8 mouse cellular contexts compared by ENCODE assay signal in the genomic region with DNA sequence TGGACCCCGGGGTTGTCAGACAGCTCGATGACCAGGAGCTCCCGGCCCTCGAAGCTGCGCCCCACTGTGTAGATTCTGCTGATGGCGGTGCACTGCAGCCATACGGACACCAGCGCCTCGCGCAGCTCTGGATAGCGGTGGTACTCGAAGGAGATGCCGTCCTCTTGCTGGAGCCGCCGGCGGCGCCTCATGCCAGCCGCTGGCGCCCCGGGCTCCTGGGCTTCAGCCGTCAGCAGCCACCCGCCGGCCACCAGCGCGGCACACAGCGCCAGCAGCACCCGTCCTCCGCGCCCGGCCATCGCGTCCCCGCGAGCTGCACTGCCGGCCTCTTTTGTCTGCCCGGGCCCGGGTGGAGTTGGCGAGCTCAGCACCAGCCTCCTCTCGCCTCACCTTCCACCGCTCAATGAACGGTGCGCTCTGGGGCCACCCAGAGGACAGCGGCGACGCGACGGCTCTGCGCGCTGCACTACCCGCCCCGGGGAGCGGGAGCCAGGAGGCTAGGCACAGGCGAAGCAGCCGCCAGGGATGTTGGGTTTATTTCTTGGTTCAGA. TPM values are rescaled to one million over a fixed set of nuclear protein-coding genes. Genes with fewer than 3 reads are reported as not detected.
DNase-seq lines count a peak whose midpoint lies in the region; ATAC-seq and TF ChIP-seq lines count a peak whose summit lies in the region.

Cpe (minus strand) TSS at position 404 of the 551 bp plus-strand sequence.

- peak; percentile 62 for TF ChIP-seq CTCF in lung, embryonic 14.5 days (IDR thresholded peaks at IDR 0.05; ENCODE audit: low read depth)

- 0 out of 2 replicates have a peak, but pooled peaks cover 3% of the 10 kb centered on the region for H3K27me3 ChIP-seq in hindbrain, embryonic 12.5 days
- peaks cover 7% of the 10 kb centered on the region; the same call in 1 of the 2 replicates for H3K27me3 ChIP-seq in lung, embryonic 14.5 days (ENCODE audit: insufficient read depth, low read length)

- H3K36me3 ChIP-seq in hindbrain, embryonic 12.5 days, result no peaks in the 10 kb centered on the region
- no peaks in the 10 kb centered on the region for H3K36me3 ChIP-seq in lung, embryonic 14.5 days (ENCODE audit: insufficient read depth)

- peak; percentile 2 for DNase-seq in T-cell, adult 2 months (ENCODE audit: low spot score)
- peak; percentile 95 to 96 for DNase-seq in cerebellum, postnatal 25 days
- DNase-seq in frontal cortex, postnatal 36 days (ENCODE audit: low spot score in 2 of 2), result peak; percentile 90 to 91
- DNase-seq in layer of hippocampus, adult 9-11 months, result peak; percentile 87
- peak; percentile 84 for DNase-seq in lung, embryonic 14.5 days
- peak; percentile 69 for DNase-seq in ovary, postnatal 14 days (ENCODE audit: low spot score)
- peak; percentile 72 for DNase-seq in thymus, postnatal 4 days

- peak within 1 kb of the TSS; percentile 85 for H3K9ac ChIP-seq in hindbrain, embryonic 12.5 days
- H3K9ac ChIP-seq in lung, embryonic 14.5 days, result peak within 1 kb of the TSS; percentile 60

- peak within 1 kb of the TSS; percentile 53 for H3K4me2 ChIP-seq in hindbrain, embryonic 12.5 days (replicated peaks)
- peak within 1 kb of the TSS; percentile 90 for H3K4me2 ChIP-seq in lung, embryonic 14.5 days

- H3K4me3 ChIP-seq in hindbrain, embryonic 12.5 days, result peak within 1 kb of the TSS; percentile 63
- H3K4me3 ChIP-seq in lung, embryonic 14.5 days (ENCODE audit: low read depth, low read length), result peak within 1 kb of the TSS; percentile 51

- peak; percentile 99 for ATAC-seq in hindbrain, embryonic 12.5 days (ENCODE audit: low FRiP score)
- ATAC-seq in lung, embryonic 14.5 days (ENCODE audit: insufficient read depth), result peak; percentile 99

- no peaks in the 10 kb centered on the region for H3K9me3 ChIP-seq in hindbrain, embryonic 12.5 days (replicated peaks)
- H3K9me3 ChIP-seq in lung, embryonic 14.5 days (ENCODE audit: low read depth, low read length), result no peaks in the 10 kb centered on the region

- WGBS in hindbrain, embryonic 12.5 days, result under 1% methylated on average over 54 of the region's 54 CpGs
- under 1% methylated on average over 54 of the region's 54 CpGs for WGBS in lung, embryonic 14.5 days

- H3K27ac ChIP-seq in hindbrain, embryonic 12.5 days, result peak within 1 kb of the TSS; percentile 97
- H3K27ac ChIP-seq in lung, embryonic 14.5 days (ENCODE audit: low read depth), result peak within 1 kb of the TSS; percentile 63; the same call in 1 of the 2 replicates

- H3K4me1 ChIP-seq in hindbrain, embryonic 12.5 days, result peaks cover 16% of the 10 kb centered on the region
- no peaks in the 10 kb centered on the region for H3K4me1 ChIP-seq in lung, embryonic 14.5 days (ENCODE audit: insufficient read depth)

RNA-seq across cellular contexts. Expression of gene Cpe, which starts in this region (rescaled TPM):
- 387 and 416 TPM in 2 replicates for polyA plus RNA-seq in hindbrain, embryonic 12.5 days (2016; fragmentation: Nextera tagmentation; extraction: Ambion mirVana)
- polyA plus RNA-seq in lung, embryonic 14.5 days (2014; fragmentation: Nextera tagmentation; extraction: Ambion mirVana), result 30.6 and 36.9 TPM in 2 replicates

Comparison
In these comparisons a context has a peak if more than half of its experiments do, and no peak if none do; other contexts are left out.
1. Peak in every context shown above with its lines: DNase-seq, ATAC-seq, H3K4me3 ChIP-seq and H3K27ac ChIP-seq.
2. RNA of gene Cpe (polyA plus RNA-seq): 387 to 416 TPM in hindbrain, embryonic 12.5 days; 30.6 to 36.9 TPM in lung, embryonic 14.5 days; every median in the first group is over 10 times any median in the second.
3. DNase-seq: peak in every context shown above with its lines; median percentile 96 in cerebellum, postnatal 25 days; 90 in frontal cortex, postnatal 36 days; 87 in layer of hippocampus, adult 9-11 months; 84 in lung, embryonic 14.5 days; 72 in thymus, postnatal 4 days; 69 in ovary, postnatal 14 days; 2 in T-cell, adult 2 months.